Mouse (Mus musculus) forelimb bud, embryonic 11.5 days (tissue): ENCODE measurements at regions not wholly inside any gene's neighbourhood (a gene's known extent, or its start where the extent isn't known, plus 50 kb on each side); places are given as distances from the start of the nearest gene placed in this dataset.

ENCODE experiments used
- DNase-seq: peaks from one replicate; pipeline ENCODE4 v3.0.0-alpha.2; 2012; ENCODE audit warnings: low read depth, low spot score

GRCm38 (mm10) chr2:48407876-48408275 is 406.0 kb upstream of the Acvr2a start:
- no peak for DNase-seq

GRCm38 (mm10) chr2:48409876-48410275 is 404.0 kb upstream of the Acvr2a start:
- DNase-seq, result no peak

GRCm38 (mm10) chr2:48411392-48411791 is 402.5 kb upstream of the Acvr2a start:
- DNase-seq, result no peak

GRCm38 (mm10) chr2:48412683-48413440 is 401.0 kb upstream of the Acvr2a start:
- DNase-seq, result no peak

- DNase-seq, result no peak
Observed at GRCm38 (mm10) chr2:48414596-48415481, 399.1 kb upstream of the Acvr2a start.

GRCm38 (mm10) chr2:48416207-48416750 is 397.6 kb upstream of the Acvr2a start:
- no peak for DNase-seq

- DNase-seq, result no peak
Observed at GRCm38 (mm10) chr2:48417000-48417596, 396.8 kb upstream of the Acvr2a start.

GRCm38 (mm10) chr2:48420791-48421190 is 393.1 kb upstream of the Acvr2a start:
- no peak for DNase-seq

- no peak for DNase-seq
Observed at GRCm38 (mm10) chr2:48423861-48424442, 390.0 kb upstream of the Acvr2a start.

GRCm38 (mm10) chr2:48424562-48424961 is 389.3 kb upstream of the Acvr2a start:
- no peak for DNase-seq

GRCm38 (mm10) chr2:48425200-48426090 is 388.5 kb upstream of the Acvr2a start:
- peak; percentile 26 for DNase-seq

- DNase-seq, result no peak
Observed at GRCm38 (mm10) chr2:48432545-48432944, 381.4 kb upstream of the Acvr2a start.

- peak; percentile 36 for DNase-seq
Observed at GRCm38 (mm10) chr2:48441296-48441990, 372.5 kb upstream of the Acvr2a start.

GRCm38 (mm10) chr2:48441991-48442544 is 371.8 kb upstream of the Acvr2a start:
- DNase-seq, result peak; percentile 21

- peak; percentile 35 for DNase-seq
Observed at GRCm38 (mm10) chr2:48445898-48446604, 367.9 kb upstream of the Acvr2a start.

GRCm38 (mm10) chr2:48446617-48447016 is 367.3 kb upstream of the Acvr2a start:
- DNase-seq, result no peak

- DNase-seq, result no peak
Observed at GRCm38 (mm10) chr2:48449165-48449842, 364.6 kb upstream of the Acvr2a start.
